Mouse (Mus musculus) G1E (cell line): ENCODE data around the gene Arntl2.

Source experiments
- CTCF ChIP-seq: IDR thresholded peaks from 2 replicates; pipeline ENCODE4 v1.5.1; 2012; ENCODE audit warnings: low read depth, low read length, inconsistent platforms, mixed read lengths
- GATA1 ChIP-seq: IDR thresholded peaks from 2 replicates; pipeline ENCODE4 v1.6.1; 2012; ENCODE audit warnings: borderline replicate concordance, low read length, inconsistent platforms, mixed read lengths
- GATA2 ChIP-seq: IDR thresholded peaks from 2 replicates; pipeline ENCODE4 v1.6.1; 2012; ENCODE audit warnings: low read depth, low read length, inconsistent platforms, borderline replicate concordance
- POLR2AphosphoS5 ChIP-seq: IDR thresholded peaks from 2 replicates; pipeline ENCODE4 v1.6.1; 2012; ENCODE audit warnings: low read depth, low read length, inconsistent platforms; ENCODE audit not compliant: insufficient replicate concordance
- TAL1 ChIP-seq: conservative IDR thresholded peaks from 2 replicates; pipeline ENCODE4 v1.6.1; 2012; ENCODE audit warnings: low read depth, low read length, inconsistent platforms, mixed read lengths

GRCm38 (mm10) chr6:146833485-146834314 lies 37.8 kb downstream of the Arntl2 start:
- TF ChIP-seq CTCF = peak; percentile 32; the same call in 1 of the 2 replicates
- TF ChIP-seq POLR2AphosphoS5 = no peak
- no peak for TF ChIP-seq GATA1
- no peak for TF ChIP-seq GATA2
- no peak for TF ChIP-seq TAL1
